Mouse (Mus musculus): Measurements from ENCODE around the gene Larp7. TPM values are rescaled to one million over a fixed set of nuclear protein-coding genes. Genes with fewer than 3 reads are reported as not detected.

Gene Larp7
- polyA plus RNA-seq, 1 experiment from 2014 or later = 41.2 TPM

GRCm38 (mm10) chr3:127539193-127539592, 14.0 kb downstream of the Larp7 start:
- WGBS (ENCODE audit: insufficient replicate concordance) = 77% methylated on average over 6 of the region's 6 CpGs
- H3K9ac ChIP-seq = no peak overlapping the region
- H3K36me3 ChIP-seq = peaks cover 51% of the 10 kb centered on the region
- H3K4me3 ChIP-seq (replicated peaks) = no peak overlapping the region
- H3K9me3 ChIP-seq (replicated peaks) = no peaks in the 10 kb centered on the region
- no peak for DNase-seq
- ATAC-seq (ENCODE audit: low read depth) = no peak
- no peaks in the 10 kb centered on the region for H3K4me1 ChIP-seq (replicated peaks)
- H3K27me3 ChIP-seq = no peaks in the 10 kb centered on the region
- H3K4me2 ChIP-seq = no peak overlapping the region
- no peak overlapping the region for H3K27ac ChIP-seq

DNA sequence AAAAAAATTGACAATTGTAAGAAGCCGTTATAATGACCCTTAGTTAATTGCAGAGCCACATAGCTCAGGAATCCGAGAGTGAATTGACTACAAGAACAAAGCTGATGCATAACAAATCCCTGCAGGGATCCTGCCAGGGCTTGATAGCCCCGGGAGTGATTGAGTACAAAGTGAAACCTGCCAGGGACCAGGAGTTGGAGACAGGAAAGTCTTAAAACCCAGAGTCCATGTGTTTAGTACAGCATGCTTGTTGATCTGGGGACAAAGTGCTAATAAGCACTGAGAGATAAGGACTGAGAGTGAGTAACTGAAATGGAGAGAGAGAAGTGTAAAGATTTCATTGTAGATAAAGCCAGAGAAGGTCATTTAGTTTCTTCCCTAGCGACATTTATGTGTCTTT, 22.9 kb downstream of the Larp7 start:
- Histone ChIP-seq H3K9ac (no peak overlapping the region), H3K36me3 (no peaks in the 10 kb centered on the region), H3K4me2 (no peak overlapping the region), H3K27me3 (no peaks in the 10 kb centered on the region), H3K27ac (no peak overlapping the region), H3K4me1 (replicated peaks) (no peaks in the 10 kb centered on the region), H3K4me3 (replicated peaks) (no peak overlapping the region), H3K9me3 (replicated peaks) (no peaks in the 10 kb centered on the region)
- ATAC-seq (ENCODE audit: low read depth) = no peak
- no peak for DNase-seq
- WGBS (ENCODE audit: insufficient replicate concordance) = 24% methylated on average over 4 of the region's 4 CpGs

- Histone ChIP-seq H3K9ac (no peak overlapping the region), H3K4me1 (replicated peaks) (no peaks in the 10 kb centered on the region), H3K27me3 (no peaks in the 10 kb centered on the region), H3K9me3 (replicated peaks) (no peaks in the 10 kb centered on the region), H3K36me3 (no peaks in the 10 kb centered on the region), H3K4me2 (no peak overlapping the region), H3K27ac (no peak overlapping the region), H3K4me3 (replicated peaks) (no peak overlapping the region)
- ATAC-seq (ENCODE audit: low read depth) (no peak), DNase-seq (no peak)
- WGBS (ENCODE audit: insufficient replicate concordance) = 64% methylated on average over 4 of the region's 4 CpGs
Observed at GRCm38 (mm10) chr3:127529824-127530223, 23.3 kb downstream of the Larp7 start.

GRCm38 (mm10) chr3:127529210-127529609, 23.9 kb downstream of the Larp7 start:
- whole genome bisulfite sequencing (ENCODE audit: insufficient replicate concordance) = 76% methylated on average over 3 of the region's 3 CpGs
- ATAC-seq (ENCODE audit: low read depth) = no peak
- Histone ChIP-seq H3K4me2 (no peak overlapping the region), H3K4me1 (replicated peaks) (no peaks in the 10 kb centered on the region), H3K36me3 (no peaks in the 10 kb centered on the region), H3K27ac (no peak overlapping the region), H3K4me3 (replicated peaks) (no peak overlapping the region), H3K27me3 (no peaks in the 10 kb centered on the region), H3K9me3 (replicated peaks) (no peaks in the 10 kb centered on the region), H3K9ac (no peak overlapping the region)
- no peak for DNase-seq

GRCm38 (mm10) chr3:127527465-127528034, 25.6 kb downstream of the Larp7 start:
- H3K4me3 ChIP-seq (replicated peaks) = no peak overlapping the region

GRCm38 (mm10) chr3:127525188-127525819, 27.8 kb downstream of the Larp7 start:
- DNase-seq (no peak), ATAC-seq (ENCODE audit: low read depth) (no peak)
- Histone ChIP-seq H3K9ac (no peak overlapping the region), H3K4me1 (replicated peaks) (no peaks in the 10 kb centered on the region), H3K36me3 (no peaks in the 10 kb centered on the region), H3K4me3 (replicated peaks) (no peak overlapping the region), H3K27me3 (no peaks in the 10 kb centered on the region), H3K9me3 (replicated peaks) (no peaks in the 10 kb centered on the region), H3K4me2 (no peak overlapping the region), H3K27ac (no peak overlapping the region)
- 64% methylated on average over 8 of the region's 8 CpGs for WGBS (ENCODE audit: insufficient replicate concordance)

More at GRCm38 (mm10) chr3:127527465-127528034, 25.6 kb downstream of the Larp7 start:
- no peaks in the 10 kb centered on the region for H3K27me3 ChIP-seq
- H3K27ac ChIP-seq = no peak overlapping the region
- WGBS (ENCODE audit: insufficient replicate concordance) = 55% methylated on average over 5 of the region's 5 CpGs
- H3K9ac ChIP-seq = no peak overlapping the region
- H3K9me3 ChIP-seq (replicated peaks) = no peaks in the 10 kb centered on the region
- no peaks in the 10 kb centered on the region for H3K4me1 ChIP-seq (replicated peaks)
- no peak overlapping the region for H3K4me2 ChIP-seq
- ATAC-seq (ENCODE audit: low read depth) = no peak
- H3K36me3 ChIP-seq = no peaks in the 10 kb centered on the region
- no peak for DNase-seq

- no peak for DNase-seq
- no peaks in the 10 kb centered on the region for H3K36me3 ChIP-seq
- H3K4me1 ChIP-seq (replicated peaks) = no peaks in the 10 kb centered on the region
- no peaks in the 10 kb centered on the region for H3K9me3 ChIP-seq (replicated peaks)
- no peak for ATAC-seq (ENCODE audit: low read depth)
- 53% methylated on average over 10 of the region's 10 CpGs for WGBS (ENCODE audit: insufficient replicate concordance)
- H3K4me3 ChIP-seq (replicated peaks) = no peak overlapping the region
- no peak overlapping the region for H3K27ac ChIP-seq
- no peak overlapping the region for H3K9ac ChIP-seq
- H3K4me2 ChIP-seq = no peak overlapping the region
- H3K27me3 ChIP-seq = no peaks in the 10 kb centered on the region
Observed at GRCm38 (mm10) chr3:127521156-127521555, 32.0 kb downstream of the Larp7 start.

DNA sequence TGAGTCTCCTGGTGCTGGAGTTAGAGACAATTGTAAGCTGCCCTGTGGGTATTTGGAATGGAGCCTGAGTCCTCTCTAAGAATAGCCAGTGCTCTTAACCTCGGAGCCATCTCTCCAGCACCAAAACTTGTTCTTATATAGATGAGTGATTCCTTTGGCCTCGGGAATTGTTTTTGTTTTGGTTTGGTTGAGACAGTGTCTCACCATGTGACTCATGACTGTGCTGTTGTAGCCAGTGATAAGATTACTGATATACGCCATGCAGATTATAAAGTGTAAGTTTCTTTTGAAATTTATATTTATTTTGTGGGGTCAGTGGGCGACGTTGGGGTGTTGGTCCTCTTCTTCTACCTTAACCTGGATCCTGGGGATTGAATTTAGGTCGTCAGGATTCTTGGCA, 32.8 kb downstream of the Larp7 start:
- DNase-seq (no peak), ATAC-seq (ENCODE audit: low read depth) (no peak)
- no peaks in the 10 kb centered on the region for H3K9me3 ChIP-seq (replicated peaks)
- no peak overlapping the region for H3K9ac ChIP-seq
- H3K4me2 ChIP-seq = no peak overlapping the region
- H3K4me3 ChIP-seq (replicated peaks) = no peak overlapping the region
- WGBS (ENCODE audit: insufficient replicate concordance) = 64% methylated on average over 6 of the region's 6 CpGs
- no peaks in the 10 kb centered on the region for H3K27me3 ChIP-seq
- no peaks in the 10 kb centered on the region for H3K36me3 ChIP-seq
- H3K27ac ChIP-seq = no peak overlapping the region
- no peaks in the 10 kb centered on the region for H3K4me1 ChIP-seq (replicated peaks)

DNA sequence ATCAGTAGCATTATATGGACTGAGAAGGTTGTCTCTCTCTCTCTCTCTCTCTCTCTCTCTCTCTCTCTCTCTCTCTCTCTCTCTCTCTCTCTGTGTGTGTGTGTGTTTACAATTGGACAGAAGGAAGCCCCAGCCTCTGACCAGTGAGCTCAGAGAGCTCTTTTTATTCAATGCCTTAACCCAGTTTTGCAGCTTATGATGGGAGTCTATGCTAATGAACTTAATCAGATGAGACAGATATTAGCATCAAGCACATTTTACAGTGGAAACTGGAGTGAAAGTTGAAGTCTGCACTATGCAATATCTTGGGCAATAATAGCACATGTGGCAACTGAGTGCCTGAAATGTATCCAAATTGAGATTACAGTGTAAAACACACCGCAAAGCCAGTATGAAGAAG, 37.9 kb downstream of the Larp7 start:
- H3K27ac ChIP-seq = no peak overlapping the region
- no peak overlapping the region for H3K4me2 ChIP-seq
- no peaks in the 10 kb centered on the region for H3K27me3 ChIP-seq
- no peak for DNase-seq
- H3K4me3 ChIP-seq (replicated peaks) = no peak overlapping the region
- no peak for ATAC-seq (ENCODE audit: low read depth)
- no peaks in the 10 kb centered on the region for H3K9me3 ChIP-seq (replicated peaks)
- no peaks in the 10 kb centered on the region for H3K4me1 ChIP-seq (replicated peaks)
- 89% methylated on average over 1 of the region's 1 CpGs for WGBS (ENCODE audit: insufficient replicate concordance)
- no peak overlapping the region for H3K9ac ChIP-seq
- no peaks in the 10 kb centered on the region for H3K36me3 ChIP-seq

GRCm38 (mm10) chr3:127513699-127514098, 39.5 kb downstream of the Larp7 start:
- Histone ChIP-seq H3K4me1 (replicated peaks) (no peaks in the 10 kb centered on the region), H3K9ac (no peak overlapping the region), H3K27me3 (no peaks in the 10 kb centered on the region), H3K4me2 (no peak overlapping the region), H3K4me3 (replicated peaks) (no peak overlapping the region), H3K27ac (no peak overlapping the region), H3K36me3 (no peaks in the 10 kb centered on the region), H3K9me3 (replicated peaks) (no peaks in the 10 kb centered on the region)
- no peak for ATAC-seq (ENCODE audit: low read depth)
- WGBS (ENCODE audit: insufficient replicate concordance) = 66% methylated on average over 2 of the region's 2 CpGs
- no peak for DNase-seq

- Histone ChIP-seq H3K27me3 (no peaks in the 10 kb centered on the region), H3K4me2 (no peak overlapping the region), H3K27ac (no peak overlapping the region), H3K9me3 (replicated peaks) (no peaks in the 10 kb centered on the region), H3K36me3 (no peaks in the 10 kb centered on the region), H3K4me3 (replicated peaks) (no peak overlapping the region), H3K4me1 (replicated peaks) (no peaks in the 10 kb centered on the region), H3K9ac (no peak overlapping the region)
- DNase-seq (no peak), ATAC-seq (ENCODE audit: low read depth) (no peak)
- 65% methylated on average over 15 of the region's 15 CpGs for WGBS (ENCODE audit: insufficient replicate concordance)
Observed at GRCm38 (mm10) chr3:127512794-127513335, 40.3 kb downstream of the Larp7 start.

Measured in liver, embryonic 13.5 days (tissue).